Mouse (Mus musculus) effector memory CD4-positive, alpha-beta T cell, adult 7 months (primary cell): ENCODE data around the gene Atp2b4. TPM values are rescaled to one million over a fixed set of nuclear protein-coding genes. Genes with fewer than 3 reads are reported as not detected.

Experiments used
- polyA plus RNA-seq: library from polyadenylated mRNA; unstranded; fragments of 100-300 nt; shearing (Covaris generic); gene quantifications from one replicate; pipeline ENCODE4 v1.2.1, GENCODE M21; 2017

Atp2b4 gene
- 9.1 TPM for polyA plus RNA-seq

DNA sequence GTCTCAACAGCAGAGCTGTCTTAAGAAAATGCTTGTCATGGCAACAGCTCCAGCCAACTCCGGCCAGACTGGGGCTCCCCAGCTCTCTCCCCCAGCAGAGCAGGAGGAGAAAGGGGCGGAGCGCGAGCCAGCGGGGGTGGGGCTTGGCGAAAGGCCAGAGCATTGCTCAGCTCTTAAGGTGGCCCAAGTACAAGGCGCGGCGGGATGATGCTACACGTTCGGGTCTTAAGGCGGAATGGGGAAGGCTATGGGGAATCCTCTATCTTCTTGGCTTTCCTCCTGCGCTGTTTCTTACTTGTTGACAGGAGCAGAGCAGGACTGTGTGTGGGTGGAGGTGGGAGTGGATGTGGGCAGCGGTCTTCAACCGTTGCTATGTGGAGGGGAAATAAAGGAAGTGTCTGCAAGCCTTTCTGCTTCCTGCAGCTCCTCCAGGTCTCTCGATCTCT, at the start of gene Atp2b4:
Gene Atp2b4 (minus strand): TSS at position 94 of the 446 bp plus-strand sequence.

DNA sequence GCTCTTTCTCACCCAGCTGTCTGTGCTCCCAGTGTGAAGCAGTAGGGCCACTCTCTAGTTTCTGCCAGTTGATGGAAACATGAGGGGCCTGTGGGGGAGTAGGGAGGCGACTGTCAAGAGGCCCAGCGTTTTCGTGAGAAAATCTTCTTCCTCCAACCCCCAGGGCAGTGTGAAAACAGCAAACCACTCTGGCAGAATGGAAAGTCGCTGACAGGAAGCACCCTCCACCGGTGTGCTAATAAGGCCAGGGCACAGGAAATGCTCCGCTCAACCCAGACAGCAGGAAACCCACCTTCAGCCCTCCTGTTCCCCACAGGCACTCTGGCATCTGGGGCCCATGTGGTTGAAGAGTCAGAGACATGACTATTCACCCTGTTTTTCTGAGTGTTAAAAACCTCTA, 110.9 kb downstream of the Atp2b4 start, which contains the start of gene Lax1:
Gene Lax1 (minus strand): TSS at position 212 of the 400 bp plus-strand sequence.

DNA sequence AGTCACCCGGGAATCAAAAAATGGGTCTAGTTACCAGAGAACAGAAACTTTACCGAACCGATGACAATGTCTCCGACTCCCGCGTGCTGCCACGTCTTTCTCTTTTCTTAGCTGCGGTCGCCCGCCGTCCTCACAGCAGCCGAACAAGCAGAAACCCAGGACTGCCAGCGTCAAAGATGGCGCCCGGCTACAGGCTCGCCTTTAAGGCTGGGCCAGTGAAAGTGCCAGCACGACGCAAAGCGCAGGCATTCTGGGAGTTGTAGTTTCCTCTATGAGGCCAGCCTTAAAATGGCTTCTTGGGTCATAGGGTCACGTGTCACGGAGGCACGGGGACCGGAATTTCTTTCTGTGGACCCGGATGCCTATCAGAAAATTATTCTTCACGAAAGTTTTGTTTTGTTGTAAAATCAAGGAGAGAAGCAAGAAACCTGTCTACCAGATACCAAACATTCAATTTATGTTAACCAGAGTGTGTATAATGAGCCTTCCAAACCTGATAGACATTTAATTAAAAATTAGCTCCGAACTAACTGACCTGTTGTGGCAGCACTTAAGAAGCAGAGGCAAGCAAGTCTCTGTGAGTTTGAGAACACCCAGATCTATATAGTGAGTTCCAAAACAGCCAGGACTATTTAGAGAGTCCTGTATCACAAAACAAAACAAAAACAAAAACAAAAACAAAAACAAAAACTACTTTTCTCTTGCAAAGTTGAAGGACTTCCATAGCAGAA, 139.5 kb downstream of the Atp2b4 start, which contains the start of gene Gm38394:
Gene Gm38394 (minus strand): TSS at position 116 of the 731 bp plus-strand sequence.

DNA sequence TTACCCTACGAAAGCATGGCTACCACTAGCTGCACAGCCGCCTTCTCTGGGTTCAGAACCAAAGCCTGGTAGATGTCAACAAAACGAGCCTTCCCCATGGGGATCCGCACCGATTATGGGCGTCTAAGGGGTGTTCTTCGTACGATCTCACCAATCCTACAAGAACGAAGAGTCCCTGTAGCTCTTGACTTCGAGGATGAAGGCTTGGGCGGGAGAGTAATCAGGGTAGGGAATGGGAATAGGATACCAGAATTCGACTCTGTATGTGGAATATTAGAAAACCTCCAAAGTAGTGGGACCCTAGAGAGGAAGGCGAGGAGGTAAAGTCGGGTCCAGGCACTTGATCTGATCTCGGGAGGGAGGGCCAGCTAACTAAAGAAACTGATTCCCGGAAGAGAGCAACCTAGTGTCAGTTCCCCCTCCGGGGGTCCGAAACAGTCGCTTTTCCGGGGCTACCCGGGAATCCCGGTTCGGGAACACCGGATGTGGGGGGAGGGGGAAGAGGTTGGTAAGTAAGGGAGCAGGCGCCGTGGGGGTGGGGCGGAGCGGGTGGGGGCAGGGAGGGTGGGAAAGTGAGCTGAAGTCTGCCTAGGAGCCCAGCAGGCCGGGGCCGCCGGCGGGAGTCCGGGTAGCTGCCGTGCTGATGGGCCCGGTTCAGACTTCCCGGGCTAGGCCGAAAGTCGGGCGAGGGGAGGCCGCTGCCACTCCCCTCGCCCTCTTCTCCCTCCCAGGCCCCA, 140.2 kb downstream of the Atp2b4 start, which contains the start of gene Zbed6:
Gene Zbed6 (minus strand): TSS at position 420 of the 737 bp plus-strand sequence.

Other genes starting within 250 kb of the Atp2b4 start
- gene Snrpe, start 190.8 kb downstream of the Atp2b4 start, polyA plus RNA-seq: 198 TPM
- gene Zbed6, start 140.2 kb downstream of the Atp2b4 start, polyA plus RNA-seq: not detected
- gene Gm38394, start 139.7 kb downstream of the Atp2b4 start, polyA plus RNA-seq: 2.8 TPM
- 101 TPM for gene Lax1, start 110.9 kb downstream of the Atp2b4 start, polyA plus RNA-seq
- gene Optc, start 107.0 kb upstream of the Atp2b4 start, polyA plus RNA-seq: not detected
- not detected for gene Prelp, start 120.4 kb upstream of the Atp2b4 start, polyA plus RNA-seq
- gene Fmod, start 236.2 kb upstream of the Atp2b4 start, polyA plus RNA-seq: not detected